Mouse (Mus musculus) hindbrain, embryonic 16.5 days (tissue): ENCODE results near the gene Tjp3. TPM values are rescaled to one million over a fixed set of nuclear protein-coding genes. Genes with fewer than 3 reads are reported as not detected.
"Not testable (repeated sequence)": the region's sequence is repeated elsewhere in the genome, so short reads cannot be mapped to it uniquely, and the experiment has no call there.

Experiments used
- ATAC-seq: fragments of 200-750 bp; cut with Nextera tagmentation; 2 replicates; pipeline ENCODE4 v1.8.0; 2017; ENCODE audit warnings: moderate TSS enrichment, moderate library complexity
- H3K27ac ChIP-seq: fragments of 300-500 bp; sonication (generic); 2 replicates; pipeline ENCODE4 v1.5.1; 2014; ENCODE audit warnings: low read depth, mild to moderate bottlenecking, control low read depth, low read length, moderate library complexity
- H3K27me3 ChIP-seq: fragments of 300-500 bp; sonication (generic); replicated peaks from 2 replicates; pipeline ENCODE4 v1.6.1; 2014; ENCODE audit warnings: low read length; ENCODE audit not compliant: control insufficient read depth, insufficient read depth
- H3K36me3 ChIP-seq: fragments of 300-500 bp; sonication (generic); 2 replicates; pipeline ENCODE4 v1.6.1; 2014; ENCODE audit warnings: mild to moderate bottlenecking, low read length, moderate library complexity, mixed read lengths; ENCODE audit not compliant: control insufficient read depth, insufficient read depth
- H3K4me1 ChIP-seq: fragments of 300-500 bp; sonication (generic); 2 replicates; pipeline ENCODE4 v1.6.1; 2014; ENCODE audit warnings: low read depth, low read length; ENCODE audit not compliant: control insufficient read depth, insufficient read depth
- H3K4me2 ChIP-seq: fragments of 300-500 bp; sonication (generic); 2 replicates; pipeline ENCODE4 v1.6.1; 2014; ENCODE audit warnings: mild to moderate bottlenecking, low read length, control low read depth, moderate library complexity
- H3K4me3 ChIP-seq: fragments of 300-500 bp; sonication (generic); 2 replicates; pipeline ENCODE4 v1.5.1; 2014; ENCODE audit warnings: mild to moderate bottlenecking, low read length, control low read depth, moderate library complexity
- H3K9ac ChIP-seq: fragments of 300-500 bp; sonication (generic); 2 replicates; pipeline ENCODE4 v1.6.1; 2014; ENCODE audit warnings: low read depth, mild to moderate bottlenecking, control low read depth, low read length, moderate library complexity
- H3K9me3 ChIP-seq: fragments of 300-500 bp; sonication (generic); 2 replicates; pipeline ENCODE4 v1.6.1; 2014; ENCODE audit warnings: mild to moderate bottlenecking, low read length, moderate library complexity; ENCODE audit not compliant: control insufficient read depth
- WGBS: fragments of 180-500 bp; shearing (Covaris S2); extraction: QIAGEN DNeasy Blood & Tissue Kit; methylation state at CpG from one replicate; pipeline ENCODE4 v1.1.7; 2014; 5-methylcytosine and 5-hydroxymethylcytosine counted together
- microRNA-seq: library from miRNA; unstranded; fragments of <30 nt; microRNA quantifications from one replicate; pipeline ENCODE4, GENCODE M21; 2017
- polyA plus RNA-seq: library from polyadenylated mRNA; unstranded; fragments of >200 nt; fragmentation: Nextera tagmentation; extraction: Ambion mirVana; gene quantifications from 2 replicates; pipeline ENCODE4 v1.2.1, GENCODE M21; 2015

The Tjp3 gene
- polyA plus RNA-seq, 1 experiment from 2014 or later = 6.4 TPM

DNA sequence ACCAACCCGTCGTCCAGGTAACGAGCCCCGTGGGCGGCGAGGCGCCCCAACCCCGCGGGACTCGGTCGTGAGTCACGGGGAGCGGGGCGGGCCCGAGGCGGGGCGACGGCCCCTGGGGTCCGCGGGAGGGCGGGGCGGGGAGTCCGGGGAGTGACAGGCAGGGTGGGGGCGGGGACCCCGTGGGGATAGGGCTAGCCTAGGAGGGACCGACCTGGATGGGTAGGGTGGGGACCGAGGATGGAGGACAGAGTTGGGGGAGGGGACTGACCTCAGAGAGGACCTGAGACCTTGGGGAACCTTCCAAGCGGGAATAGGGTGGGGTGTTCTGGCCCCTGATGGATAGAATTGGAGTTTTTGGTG lies 58.2 kb downstream of the Tjp3 start:
- ATAC-seq = peak; percentile 55
- Histone ChIP-seq H3K9me3 (no peaks in the 10 kb centered on the region), H3K9ac (peak overlapping the region; percentile 90), H3K36me3 (peaks cover 3% of the 10 kb centered on the region; the same call in 1 of the 2 replicates), H3K27me3 (0 out of 2 replicates have a peak, but pooled peaks cover 3% of the 10 kb centered on the region), H3K27ac (peak overlapping the region; percentile 67), H3K4me3 (peak overlapping the region; percentile 76), H3K4me1 (peaks cover 28% of the 10 kb centered on the region), H3K4me2 (peak overlapping the region; percentile 76)
- WGBS = 0% methylated on average over 22 of the region's 28 CpGs

GRCm38 (mm10) chr10:81232580-81233225 lies 58.7 kb downstream of the Tjp3 start, which contains the start of gene Zfr2:
Gene Zfr2, plus strand, starts transcription at chr10:81233155.
- H3K36me3 ChIP-seq = peaks cover 3% of the 10 kb centered on the region; the same call in 1 of the 2 replicates
- H3K4me3 ChIP-seq = peak within 1 kb of the TSS; percentile 76
- H3K9ac ChIP-seq = peak within 1 kb of the TSS; percentile 90
- H3K27me3 ChIP-seq = no peaks in the 10 kb centered on the region
- H3K4me1 ChIP-seq = peaks cover 33% of the 10 kb centered on the region
- peak within 1 kb of the TSS; percentile 76 for H3K4me2 ChIP-seq
- 8% methylated on average over 29 of the region's 29 CpGs for WGBS
- no peaks in the 10 kb centered on the region for H3K9me3 ChIP-seq
- ATAC-seq = peak; percentile 81
- H3K27ac ChIP-seq = peak within 1 kb of the TSS; percentile 67

GRCm38 (mm10) chr10:81231436-81231835 lies 59.9 kb downstream of the Tjp3 start:
- Histone ChIP-seq H3K27ac (peak overlapping the region; percentile 85), H3K4me1 (peaks cover 33% of the 10 kb centered on the region), H3K9ac (peak overlapping the region; percentile 79), H3K27me3 (no peaks in the 10 kb centered on the region), H3K4me3 (peak overlapping the region; percentile 64), H3K36me3 (peaks cover 3% of the 10 kb centered on the region; the same call in 1 of the 2 replicates), H3K4me2 (peak overlapping the region; percentile 55), H3K9me3 (no peaks in the 10 kb centered on the region)
- ATAC-seq = no peak
- WGBS = 37% methylated on average over 7 of the region's 7 CpGs

DNA sequence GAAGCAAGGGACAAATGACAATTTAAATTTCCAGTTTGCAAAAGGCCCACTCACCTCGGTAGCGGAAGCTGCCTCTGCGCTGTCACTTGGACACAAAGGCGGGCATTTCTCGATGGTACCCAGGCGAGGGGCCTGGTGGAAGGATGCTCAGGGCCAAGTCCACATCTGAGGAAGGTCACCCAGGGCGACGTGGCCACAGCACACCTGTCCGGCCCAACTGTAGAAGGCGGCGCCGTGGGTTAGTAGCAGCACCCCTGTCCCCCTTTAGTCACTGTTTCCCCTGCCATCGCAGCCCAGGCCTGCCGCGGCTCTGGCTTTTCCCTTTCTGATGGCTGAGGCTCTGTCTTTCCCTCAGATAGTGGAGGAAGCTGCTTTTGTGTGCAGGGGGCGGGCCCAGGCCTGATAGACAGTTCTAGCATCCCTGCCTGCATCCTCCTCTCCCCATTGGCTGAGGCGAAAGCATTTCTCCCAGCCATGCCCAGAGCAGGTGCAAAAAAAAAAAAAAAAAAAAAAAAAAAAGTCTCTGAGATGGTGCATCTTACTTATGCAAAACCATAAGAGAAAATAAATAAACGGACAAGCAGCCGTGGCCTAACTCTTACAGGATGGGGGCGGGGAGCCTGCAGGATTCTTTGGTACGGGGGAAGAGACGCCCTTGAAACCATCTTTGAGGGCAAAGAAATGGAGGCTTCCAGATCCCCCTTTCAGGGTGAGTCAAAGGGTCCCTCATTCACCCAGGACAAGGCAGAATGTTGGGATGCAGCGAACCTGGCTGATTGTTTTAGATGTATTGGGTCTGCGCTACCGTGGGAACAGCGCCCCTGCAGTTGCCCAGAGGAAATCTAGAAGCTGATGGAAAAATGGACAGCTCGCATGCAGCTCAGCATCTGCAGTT lies 60.7 kb downstream of the Tjp3 start, which contains the start of gene Atcay:
TSS of gene Atcay (minus strand) at position 396 of the 895 bp plus-strand sequence.
- Histone ChIP-seq H3K4me1 (peaks cover 33% of the 10 kb centered on the region), H3K4me3 (peak within 1 kb of the TSS; percentile 64), H3K9me3 (no peaks in the 10 kb centered on the region), H3K4me2 (peak within 1 kb of the TSS; percentile 55), H3K9ac (peak within 1 kb of the TSS; percentile 79), H3K27me3 (no peaks in the 10 kb centered on the region), H3K36me3 (peaks cover 3% of the 10 kb centered on the region; the same call in 1 of the 2 replicates), H3K27ac (peak within 1 kb of the TSS; percentile 85)
- 5% methylated on average over 27 of the region's 27 CpGs for WGBS
- ATAC-seq = peak; percentile 89

- Histone ChIP-seq H3K27ac (peak overlapping the region; percentile 85), H3K4me1 (peaks cover 33% of the 10 kb centered on the region), H3K9me3 (no peaks in the 10 kb centered on the region), H3K27me3 (no peaks in the 10 kb centered on the region), H3K4me2 (peak overlapping the region; percentile 55), H3K9ac (peak overlapping the region; percentile 79), H3K4me3 (peak overlapping the region; percentile 64), H3K36me3 (no peaks in the 10 kb centered on the region; the same call in 1 of the 2 replicates)
- 6% methylated on average over 20 of the region's 20 CpGs for WGBS
- peak; percentile 35 for ATAC-seq
Measured at GRCm38 (mm10) chr10:81229735-81230437, 61.5 kb downstream of the Tjp3 start.

DNA sequence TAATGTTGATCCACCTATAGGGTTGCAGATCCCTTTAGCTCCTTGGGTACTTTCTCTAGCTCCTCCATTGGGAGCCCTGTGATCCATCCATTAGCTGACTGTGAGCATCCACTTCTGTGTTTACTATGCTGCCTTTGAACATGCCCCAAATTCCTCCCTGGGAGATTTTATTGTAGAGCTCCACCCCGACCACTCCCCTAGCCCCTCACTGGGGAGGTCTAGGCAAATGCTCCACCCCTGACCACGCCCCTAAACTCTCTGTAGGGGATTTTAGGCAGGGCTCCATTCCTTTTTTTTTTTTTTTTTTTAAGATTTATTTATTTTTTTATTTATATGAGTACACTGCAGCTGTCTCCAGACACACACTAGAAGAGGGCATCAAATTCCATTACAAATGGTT lies 67.7 kb downstream of the Tjp3 start:
- not testable (repeated sequence) for H3K4me1 ChIP-seq, H3K9me3 ChIP-seq, H3K27me3 ChIP-seq, H3K4me2 ChIP-seq, H3K4me3 ChIP-seq, H3K9ac ChIP-seq, H3K27ac ChIP-seq, ATAC-seq
- 77% methylated on average over 2 of the region's 2 CpGs for WGBS
- H3K36me3 ChIP-seq = peaks cover 17% of the 10 kb centered on the region; the same call in 1 of the 2 replicates

Small RNAs within 50 kb of the gene (microRNA-seq; reads per million reads assigned to microRNA genes)
- 8.3 reads per million, percentile 25 among the genes with 10 or more reads in this experiment for gene Mir3057

Other genes starting within 250 kb of the Tjp3 start
- 334 and 346 TPM in 2 replicates for gene Sgta, start 231.4 kb downstream of the Tjp3 start, polyA plus RNA-seq
- gene Thop1, start 221.5 kb downstream of the Tjp3 start, polyA plus RNA-seq = 49.8 and 53.5 TPM in 2 replicates
- gene Creb3l3, start 192.7 kb downstream of the Tjp3 start, polyA plus RNA-seq = 0.24 and 0.32 TPM in 2 replicates
- 236 and 240 TPM in 2 replicates for gene Map2k2, start 185.7 kb downstream of the Tjp3 start, polyA plus RNA-seq
- 13.3 and 13.6 TPM in 2 replicates for gene Zbtb7a, start 156.4 kb downstream of the Tjp3 start, polyA plus RNA-seq
- 47.1 and 56.9 TPM in 2 replicates for gene Pias4, start 123.7 kb downstream of the Tjp3 start, polyA plus RNA-seq
- 525 and 551 TPM in 2 replicates for gene Eef2, start 115.0 kb downstream of the Tjp3 start, polyA plus RNA-seq
- gene Dapk3, start 108.6 kb downstream of the Tjp3 start, polyA plus RNA-seq = 49.0 and 58.7 TPM in 2 replicates
- gene 4930442H23Rik, start 107.7 kb downstream of the Tjp3 start, polyA plus RNA-seq = not detected in 2 replicates
- 0.09 and 0.24 TPM in 2 replicates for gene Nmrk2, start 89.5 kb downstream of the Tjp3 start, polyA plus RNA-seq
- 85.0 and 85.6 TPM in 2 replicates for gene Atcay, start 60.7 kb downstream of the Tjp3 start, polyA plus RNA-seq
- gene Zfr2, start 58.4 kb downstream of the Tjp3 start, polyA plus RNA-seq = 23.8 and 28.7 TPM in 2 replicates
- gene Matk, start 38.6 kb downstream of the Tjp3 start, polyA plus RNA-seq = 60.4 and 72.8 TPM in 2 replicates
- 126 and 137 TPM in 2 replicates for gene Mrpl54, start 24.6 kb downstream of the Tjp3 start, polyA plus RNA-seq
- 39.2 and 41.8 TPM in 2 replicates for gene Apba3, start 24.6 kb downstream of the Tjp3 start, polyA plus RNA-seq
- gene Pip5k1c, start 1.4 kb upstream of the Tjp3 start, polyA plus RNA-seq = 128 and 144 TPM in 2 replicates
- gene Cactin, start 29.5 kb upstream of the Tjp3 start, polyA plus RNA-seq = 26.3 and 30.6 TPM in 2 replicates
- 5.4 and 6.3 TPM in 2 replicates for gene Tbxa2r, start 37.1 kb upstream of the Tjp3 start, polyA plus RNA-seq
- not detected in 2 replicates for gene Gipc3, start 51.7 kb upstream of the Tjp3 start, polyA plus RNA-seq
- gene Hmg20b, start 58.9 kb upstream of the Tjp3 start, polyA plus RNA-seq = 31.7 TPM in 2 replicates
- 17.5 and 19.0 TPM in 2 replicates for gene Mfsd12, start 65.9 kb upstream of the Tjp3 start, polyA plus RNA-seq
- 0.49 and 1.1 TPM in 2 replicates for gene 4930404N11Rik, start 74.2 kb upstream of the Tjp3 start, polyA plus RNA-seq
- gene Fzr1, start 86.9 kb upstream of the Tjp3 start, polyA plus RNA-seq = 149 and 156 TPM in 2 replicates
- gene Dohh, start 92.8 kb upstream of the Tjp3 start, polyA plus RNA-seq = 99.8 and 108 TPM in 2 replicates
- 7.9 and 9.4 TPM in 2 replicates for gene Gm48551, start 92.9 kb upstream of the Tjp3 start, polyA plus RNA-seq
- gene Gm48552, start 97.4 kb upstream of the Tjp3 start, polyA plus RNA-seq = 1.5 and 2.2 TPM in 2 replicates
- 1.6 and 2.3 TPM in 2 replicates for gene Smim24, start 101.5 kb upstream of the Tjp3 start, polyA plus RNA-seq
- 24.5 and 34.5 TPM in 2 replicates for gene Nfic, start 164.1 kb upstream of the Tjp3 start, polyA plus RNA-seq
- 60.1 and 63.6 TPM in 2 replicates for gene Celf5, start 191.1 kb upstream of the Tjp3 start, polyA plus RNA-seq
- 68.9 and 82.7 TPM in 2 replicates for gene Ncln, start 204.8 kb upstream of the Tjp3 start, polyA plus RNA-seq
- gene S1pr4, start 208.6 kb upstream of the Tjp3 start, polyA plus RNA-seq = 0.65 and 0.79 TPM in 2 replicates
- 0.81 and 1.1 TPM in 2 replicates for gene Gna15, start 232.6 kb upstream of the Tjp3 start, polyA plus RNA-seq